In genomic region chr10:123048730-123049129, GRCm38 (mm10) we compare ENCODE assay signal across 23 mouse cellular contexts. TPM values are rescaled to one million over a fixed set of nuclear protein-coding genes. Genes with fewer than 3 reads are reported as not detected.
A peak's percentile ranks its signal among the peaks of the same experiment; 100 is the strongest.
DNase-seq lines count a peak whose midpoint lies in the region; ATAC-seq and TF ChIP-seq lines count a peak whose summit lies in the region.
"Had no signal": no experiment of that assay in that cellular context is flagged by ENCODE, and none has a peak within 500 bp of the region (broad histone marks: within the 10 kb centered on the region; RNA-seq: fewer than 3 reads in every experiment).

No protein-coding gene starts in this region.

- TF ChIP-seq POLR2A in kidney, adult 2 months (IDR thresholded peaks at IDR 0.05; ENCODE audit: low read depth, low read length) = no peak
- no peak for TF ChIP-seq POLR2A in small intestine, adult 2 months (IDR thresholded peaks at IDR 0.05; ENCODE audit: low read depth, low read length)

- no peak for DNase-seq in kidney, adult 2 months
- peak; percentile 14 for DNase-seq in Muller cell, postnatal 12 days (ENCODE audit: inconsistent ontology term)
- DNase-seq in heart, adult 8-10 months (ENCODE audit: low spot score) = no peak
- DNase-seq: adrenal gland, postnatal 14 days; B cell, adult 2 months; cerebellum, adult 11-12 months; cerebellum, adult 9-10 months; cerebellum, postnatal 25 days; gastrocnemius, postnatal 14 days; heart, adult 2 months had no signal

- H3K27ac ChIP-seq in kidney, embryonic 14.5 days (ENCODE audit: low read depth, low read length) = peak overlapping the region; percentile 61; the same call in 1 of the 2 replicates
- no peak overlapping the region for H3K27ac ChIP-seq in kidney, adult 2 months (ENCODE audit: insufficient read depth, low read depth, low read length)
- H3K27ac ChIP-seq in intestine, embryonic 16.5 days (ENCODE audit: low read length) = peak overlapping the region; percentile 45; the same call in 1 of the 2 replicates
- peak overlapping the region; percentile 39; the same call in 1 of the 2 replicates for H3K27ac ChIP-seq in small intestine, adult 2 months (ENCODE audit: insufficient read depth, low read depth, low read length)
- no peak overlapping the region for H3K27ac ChIP-seq in hindbrain, embryonic 16.5 days (ENCODE audit: low read depth, low read length)
- H3K27ac ChIP-seq: embryonic facial prominence, embryonic 13.5 days; forebrain, embryonic 12.5 days; heart, adult 2 months; hindbrain, embryonic 10.5 days; hindbrain, embryonic 14.5 days had no signal

- no peak overlapping the region for H3K9ac ChIP-seq in kidney, embryonic 14.5 days (ENCODE audit: low read depth, low read length)
- no peak overlapping the region for H3K9ac ChIP-seq in intestine, embryonic 16.5 days (ENCODE audit: low read depth, low read length)
- H3K9ac ChIP-seq in hindbrain, embryonic 16.5 days (ENCODE audit: low read depth, low read length) = no peak overlapping the region
- H3K9ac ChIP-seq: embryonic facial prominence, embryonic 13.5 days; forebrain, embryonic 12.5 days; heart, embryonic 12.5 days; hindbrain, embryonic 14.5 days had no signal

- no peak for TF ChIP-seq CTCF in kidney, adult 2 months (conservative IDR thresholded peaks at IDR 0.05; ENCODE audit: insufficient read depth, insufficient read length, low read depth, low read length)
- no peak for TF ChIP-seq CTCF in small intestine, adult 2 months (IDR thresholded peaks at IDR 0.05; ENCODE audit: extremely low read depth, insufficient read length, insufficient replicate concordance, low read depth, low read length)

- 45% methylated on average over 1 of the region's 1 CpGs for WGBS in kidney, embryonic 14.5 days
- WGBS in kidney, adult 2 months = 64% methylated on average over 1 of the region's 1 CpGs
- WGBS in intestine, embryonic 16.5 days = 66% methylated on average over 1 of the region's 1 CpGs
- 25% methylated on average over 1 of the region's 1 CpGs for WGBS in small intestine, adult 2 months
- 92% methylated on average over 1 of the region's 1 CpGs for WGBS in hindbrain, embryonic 16.5 days

- H3K4me1 ChIP-seq in kidney, embryonic 14.5 days (ENCODE audit: control insufficient read depth, insufficient read depth, low read length) = 0 out of 2 replicates have a peak, but pooled peaks cover 5% of the 10 kb centered on the region
- no peaks in the 10 kb centered on the region for H3K4me1 ChIP-seq in kidney, adult 2 months (ENCODE audit: control insufficient read depth, insufficient read depth, low read length)
- H3K4me1 ChIP-seq in intestine, embryonic 16.5 days (ENCODE audit: control insufficient read depth, insufficient read depth, low read length) = no peaks in the 10 kb centered on the region
- H3K4me1 ChIP-seq in small intestine, adult 2 months (ENCODE audit: control insufficient read depth, insufficient read depth, insufficient read length, low read length) = peaks cover 10% of the 10 kb centered on the region
- no peaks in the 10 kb centered on the region for H3K4me1 ChIP-seq in hindbrain, embryonic 16.5 days (ENCODE audit: control insufficient read depth, insufficient read depth, low read depth, low read length)
- H3K4me1 ChIP-seq: embryonic facial prominence, embryonic 13.5 days; forebrain, embryonic 12.5 days; hindbrain, embryonic 10.5 days had no signal

- H3K36me3 ChIP-seq in kidney, embryonic 14.5 days (ENCODE audit: control insufficient read depth, insufficient read depth, low read length) = peaks cover 13% of the 10 kb centered on the region; the same call in 1 of the 2 replicates
- peaks cover 2% of the 10 kb centered on the region; the same call in 1 of the 2 replicates for H3K36me3 ChIP-seq in kidney, adult 2 months (ENCODE audit: control insufficient read depth, insufficient read depth, low read length)
- peaks cover 3% of the 10 kb centered on the region; the same call in 1 of the 2 replicates for H3K36me3 ChIP-seq in intestine, embryonic 16.5 days (ENCODE audit: control insufficient read depth, insufficient read depth, low read length)
- H3K36me3 ChIP-seq in small intestine, adult 2 months (ENCODE audit: control insufficient read depth, insufficient read depth, low read length) = peaks cover 37% of the 10 kb centered on the region
- peaks cover 19% of the 10 kb centered on the region for H3K36me3 ChIP-seq in hindbrain, embryonic 16.5 days (ENCODE audit: control insufficient read depth, insufficient read depth, low read length)

- H3K4me2 ChIP-seq in kidney, embryonic 14.5 days (replicated peaks; ENCODE audit: low read depth, low read length) = no peak overlapping the region
- no peak overlapping the region for H3K4me2 ChIP-seq in intestine, embryonic 16.5 days (ENCODE audit: low read depth, low read length)
- H3K4me2 ChIP-seq in hindbrain, embryonic 16.5 days (ENCODE audit: low read length) = no peak overlapping the region
- H3K4me2 ChIP-seq: embryonic facial prominence, embryonic 13.5 days; forebrain, embryonic 12.5 days; heart, embryonic 12.5 days; hindbrain, embryonic 14.5 days had no signal

- no peaks in the 10 kb centered on the region for H3K9me3 ChIP-seq in kidney, embryonic 14.5 days (ENCODE audit: control insufficient read depth, low read length)
- no peaks in the 10 kb centered on the region for H3K9me3 ChIP-seq in intestine, embryonic 16.5 days (ENCODE audit: control insufficient read depth, low read length)
- no peaks in the 10 kb centered on the region for H3K9me3 ChIP-seq in hindbrain, embryonic 16.5 days (ENCODE audit: control insufficient read depth, low read length)
- H3K9me3 ChIP-seq: embryonic facial prominence, embryonic 13.5 days; forebrain, embryonic 12.5 days; G1E; heart, embryonic 12.5 days; hindbrain, embryonic 10.5 days had no signal

- H3K4me3 ChIP-seq in kidney, embryonic 14.5 days (ENCODE audit: low read length) = no peak overlapping the region
- no peak overlapping the region for H3K4me3 ChIP-seq in kidney, adult 2 months (ENCODE audit: insufficient read depth, low read depth, low read length)
- no peak overlapping the region for H3K4me3 ChIP-seq in intestine, embryonic 16.5 days (ENCODE audit: low read length)
- H3K4me3 ChIP-seq in small intestine, adult 2 months (ENCODE audit: low read depth, low read length) = no peak overlapping the region
- H3K4me3 ChIP-seq in hindbrain, embryonic 16.5 days (ENCODE audit: low read length) = no peak overlapping the region
- H3K4me3 ChIP-seq: embryonic facial prominence, embryonic 13.5 days; forebrain, embryonic 12.5 days; heart, adult 2 months; heart, embryonic 12.5 days; hindbrain, embryonic 10.5 days had no signal

- no peaks in the 10 kb centered on the region for H3K27me3 ChIP-seq in kidney, embryonic 14.5 days (ENCODE audit: control insufficient read depth, insufficient read depth, low read length)
- H3K27me3 ChIP-seq in kidney, adult 2 months (replicated peaks; ENCODE audit: control insufficient read depth, insufficient read depth, low read length) = no peaks in the 10 kb centered on the region
- no peaks in the 10 kb centered on the region for H3K27me3 ChIP-seq in intestine, embryonic 16.5 days (replicated peaks; ENCODE audit: control insufficient read depth, insufficient read depth, low read length)
- no peaks in the 10 kb centered on the region for H3K27me3 ChIP-seq in small intestine, adult 2 months (ENCODE audit: control insufficient read depth, insufficient read depth, low read length)
- H3K27me3 ChIP-seq in hindbrain, embryonic 16.5 days (replicated peaks; ENCODE audit: control insufficient read depth, insufficient read depth, low read length) = no peaks in the 10 kb centered on the region
- H3K27me3 ChIP-seq: embryonic facial prominence, embryonic 13.5 days; forebrain, embryonic 12.5 days; heart, embryonic 12.5 days had no signal

- ATAC-seq in kidney, embryonic 14.5 days (ENCODE audit: low FRiP score, low TSS enrichment) = peak; percentile 57; the same call in 1 of the 2 replicates
- ATAC-seq in intestine, embryonic 16.5 days = peak; percentile 92
- no peak for ATAC-seq in hindbrain, embryonic 16.5 days
- ATAC-seq: activated CD4-positive, CD25-positive, alpha-beta regulatory T cell, adult 4 months; CD4-positive, CD25-positive, alpha-beta regulatory T cell, adult 4 months; forebrain, embryonic 16.5 days had no signal

RNA-seq across cellular contexts. Expression of gene Mon2, which starts 27.6 kb away (rescaled TPM):
- 28.6 and 40.8 TPM in 2 replicates for polyA plus RNA-seq in kidney, embryonic 14.5 days (2014; fragmentation: Nextera tagmentation; extraction: Ambion mirVana)
- 42.6 and 50.2 TPM in 2 replicates for polyA plus RNA-seq in kidney, adult 2 months (2012; rRNA removed)
- 11.7 and 13.4 TPM in 2 replicates for polyA plus RNA-seq in intestine, embryonic 16.5 days (2015; fragmentation: Nextera tagmentation; extraction: Ambion mirVana)
- polyA plus RNA-seq in small intestine, adult 2 months (2012; rRNA removed) = 24.2 and 49.0 TPM in 2 replicates
- 15.1 and 24.3 TPM in 2 replicates for polyA plus RNA-seq in hindbrain, embryonic 16.5 days (2015; fragmentation: Nextera tagmentation; extraction: Ambion mirVana)
- 10 to 100 TPM; 36.2 to 47.2 (median 40.1) TPM for total RNA-seq in heart, adult 8-10 months (2022)

Comparison
In these comparisons a context has a peak if more than half of its experiments do, and no peak if none do; other contexts are left out.
1. H3K27ac ChIP-seq: peak in kidney, embryonic 14.5 days (single experiment), intestine, embryonic 16.5 days (single experiment) and small intestine, adult 2 months (single experiment); none in kidney, adult 2 months (single experiment) and hindbrain, embryonic 16.5 days (single experiment).